Mouse (Mus musculus): Measurements from ENCODE around the gene Kcna7. TPM values are rescaled to one million over a fixed set of nuclear protein-coding genes. Genes with fewer than 3 reads are reported as not detected.

The Kcna7 gene
- not detected for total RNA-seq (2023)

GRCm38 (mm10) chr7:45405091-45406075 is at the start of gene Kcna7:
Gene Kcna7, plus strand, starts transcription at chr7:45405653.

DNA sequence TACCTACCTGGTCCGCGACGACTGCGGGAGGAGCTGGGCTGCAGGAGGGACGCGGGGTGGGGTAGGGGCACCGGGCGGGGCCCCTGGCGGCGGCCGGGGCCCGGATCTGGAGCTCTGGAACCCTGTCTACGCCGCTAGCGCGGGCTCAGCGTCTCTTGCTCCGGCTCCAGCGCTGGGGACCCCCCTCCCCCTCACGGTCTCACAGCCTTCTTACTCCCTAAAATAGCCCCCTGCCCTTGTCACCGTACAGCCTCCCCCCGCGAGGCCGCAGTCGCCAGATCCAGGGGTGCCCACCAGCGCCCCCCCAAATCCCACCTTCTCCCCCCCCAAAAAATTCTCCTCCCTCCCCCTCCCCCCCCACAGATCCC is 38.8 kb upstream of the Kcna7 start, which contains the start of gene Ppfia3:
TSS of gene Ppfia3 (minus strand) at position 368 of the 368 bp plus-strand sequence.

DNA sequence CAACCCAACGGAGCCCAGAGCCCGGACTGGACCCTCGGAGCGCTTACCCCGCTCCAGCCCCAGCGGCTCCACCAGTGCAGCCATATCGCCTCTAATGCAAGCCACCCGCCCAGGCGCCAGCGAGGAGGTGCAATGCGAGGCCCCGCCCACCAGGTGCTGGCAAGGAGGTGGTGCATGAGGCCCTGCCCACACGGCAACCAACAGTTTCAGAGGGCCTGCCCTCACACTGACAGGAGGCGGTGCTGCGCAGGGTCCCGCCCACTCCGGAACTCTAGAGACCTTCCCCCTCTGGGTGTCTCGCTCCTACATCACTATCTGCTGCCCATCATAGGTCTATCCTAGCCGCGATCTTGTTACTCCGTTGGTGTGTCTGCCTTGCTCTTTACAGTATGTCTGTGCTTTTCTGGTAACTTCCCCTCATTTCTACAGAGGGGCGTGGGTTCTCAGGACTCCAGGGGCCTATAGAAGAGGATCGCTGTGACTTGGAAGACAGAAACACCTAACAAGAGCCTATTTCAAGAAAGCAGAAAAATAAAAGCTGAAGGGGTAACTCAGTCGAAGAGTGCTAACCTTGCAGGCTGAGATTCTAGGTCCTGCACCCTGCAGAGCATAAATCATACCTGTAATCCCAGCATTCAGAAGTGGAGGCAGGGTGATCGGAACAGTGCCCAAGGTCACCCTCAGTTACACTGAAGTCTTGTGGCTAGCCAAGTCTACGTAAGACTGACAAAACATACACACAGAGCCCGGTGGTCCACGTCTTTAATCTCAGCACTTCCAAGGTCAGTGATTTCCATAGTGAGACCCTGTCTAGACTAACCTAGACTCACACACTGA is 34.8 kb upstream of the Kcna7 start, which contains the start of gene Lin7b:
TSS of gene Lin7b (minus strand) at position 109 of the 837 bp plus-strand sequence.

DNA sequence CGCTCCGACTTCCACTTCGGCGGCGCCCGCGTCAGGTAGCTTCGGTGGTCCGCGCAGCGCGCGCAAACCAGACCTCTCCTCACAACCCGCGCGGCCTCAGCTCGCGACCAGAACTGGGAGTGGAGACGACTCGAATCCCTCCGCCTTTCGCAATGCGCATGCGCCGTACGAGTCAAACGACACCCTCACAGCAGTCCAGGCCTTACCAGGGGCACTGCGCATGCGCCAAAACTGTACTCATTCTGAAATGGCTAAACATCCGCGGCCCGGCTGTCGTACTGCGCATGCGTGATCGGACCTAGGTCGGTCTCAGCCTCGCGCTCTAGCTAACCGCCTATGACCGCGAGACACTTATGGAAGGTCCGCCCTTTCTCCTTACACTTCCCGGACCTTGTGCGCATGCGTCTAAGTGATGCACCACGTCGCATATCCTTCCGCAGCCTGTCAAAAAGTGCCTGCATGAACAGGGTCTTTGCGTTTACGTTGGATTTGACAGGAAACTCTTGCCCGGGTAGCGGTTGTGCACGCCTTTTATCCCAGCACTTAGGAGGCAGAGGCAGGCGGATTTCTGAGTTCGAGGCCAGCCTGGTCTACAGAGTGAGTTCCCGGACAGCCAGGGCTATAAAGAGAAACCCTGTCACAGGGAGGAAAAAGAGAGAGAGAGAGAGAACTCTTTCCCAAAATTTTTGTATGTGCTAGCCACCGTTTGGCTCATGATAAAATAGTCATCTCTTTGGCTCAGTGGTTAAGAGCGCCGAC is 9.7 kb upstream of the Kcna7 start, which contains the start of gene Snrnp70:
TSS of gene Snrnp70 (minus strand) at position 165 of the 759 bp plus-strand sequence.

GRCm38 (mm10) chr7:45413113-45413863 is 7.8 kb downstream of the Kcna7 start, which contains the start of gene Ntf5:
Gene Ntf5, plus strand, starts transcription at chr7:45413695.

DNA sequence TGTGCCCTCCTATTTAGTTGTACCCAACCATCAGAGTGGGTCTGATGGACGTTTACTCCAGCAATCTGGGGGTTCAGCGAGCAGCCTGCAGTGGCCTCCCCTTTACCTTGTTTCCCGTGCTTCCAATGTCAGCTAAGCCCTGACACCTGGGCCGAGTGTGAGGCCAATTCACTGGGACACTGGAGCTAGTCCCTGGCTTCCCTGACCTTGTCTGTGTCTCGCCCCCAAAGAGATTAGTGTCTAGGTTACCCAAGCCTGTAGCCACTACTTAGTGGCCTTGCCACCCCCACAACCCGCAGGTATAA is 15.1 kb downstream of the Kcna7 start, which contains the start of gene Lhb:
TSS of gene Lhb (plus strand) at position 206 of the 305 bp plus-strand sequence.

DNA sequence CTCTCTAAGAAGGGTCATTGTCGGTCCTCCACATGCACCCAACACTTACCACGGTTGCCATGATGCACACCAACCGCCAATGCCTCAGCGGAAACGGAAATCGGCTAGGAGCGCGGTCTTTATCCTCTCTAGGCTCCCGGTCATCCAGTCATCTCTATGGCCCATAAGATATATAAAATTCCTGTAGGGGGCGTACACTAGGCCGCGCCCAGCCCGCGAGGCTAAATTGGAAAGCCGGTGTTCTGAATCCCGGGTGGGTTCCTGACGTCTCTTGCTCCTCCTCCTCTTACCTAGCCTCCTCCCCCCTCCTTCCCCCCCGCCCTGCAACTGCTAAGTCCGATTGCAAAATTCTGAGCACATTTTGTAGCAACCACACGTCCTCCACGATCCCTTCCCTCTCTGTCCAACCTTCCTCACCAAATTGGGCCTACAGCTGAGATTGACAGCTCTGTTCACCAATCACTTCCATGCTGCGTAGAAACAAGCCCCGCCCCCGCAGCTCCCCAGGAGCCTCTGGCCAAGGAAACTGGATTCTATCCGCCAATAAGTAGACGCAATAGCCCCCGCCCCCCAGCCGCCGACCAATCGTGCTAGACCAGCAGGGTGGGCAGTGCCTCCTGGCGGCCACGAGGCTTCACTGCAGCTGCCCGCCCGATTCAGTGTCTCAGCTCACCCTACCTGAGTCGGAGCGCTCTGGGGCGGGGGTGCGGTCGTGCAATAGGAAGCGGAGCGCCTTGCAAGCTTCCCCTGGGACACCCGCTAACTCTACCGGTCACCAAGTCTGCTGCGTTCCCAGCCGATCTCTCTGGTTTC is 29.0 kb downstream of the Kcna7 start, which contains the start of gene Gys1:
TSS of gene Gys1 (plus strand) at position 642 of the 813 bp plus-strand sequence.

GRCm38 (mm10) chr7:45437521-45438276 is 32.2 kb downstream of the Kcna7 start, which contains the start of gene Ruvbl2:
Gene Ruvbl2, minus strand, starts transcription at chr7:45438096.

Other genes starting within 250 kb of the Kcna7 start
- not detected for gene Slc17a7, start 241.7 kb upstream of the Kcna7 start, total RNA-seq (2023)
- not detected for gene Gfy, start 226.1 kb upstream of the Kcna7 start, total RNA-seq (2023)
- not detected for gene Pth2, start 224.7 kb upstream of the Kcna7 start, total RNA-seq (2023)
- not detected for gene Ccdc155, start 200.8 kb upstream of the Kcna7 start, total RNA-seq (2023)
- 1 to 10 TPM in 1 of 2 experiments, under 1 TPM in 1; 0.71 to 1.8 TPM for gene Dkkl1, start 193.5 kb upstream of the Kcna7 start, total RNA-seq (2023)
- 1 to 10 TPM in 1 of 2 experiments, under 1 TPM in 1; 0.46 to 3.1 TPM for gene Tead2, start 189.9 kb upstream of the Kcna7 start, total RNA-seq (2023)
- gene Cd37, start 166.5 kb upstream of the Kcna7 start, total RNA-seq (2023), result 100 to 1,000 TPM; 153 to 162 TPM
- not detected for gene Slc6a16, start 164.6 kb upstream of the Kcna7 start, total RNA-seq (2023)
- gene Slc6a21, start 128.1 kb upstream of the Kcna7 start, total RNA-seq (2023), result under 1 TPM in 1 of 2 experiments, not detected in 1; 0.27 TPM
- gene Trpm4, start 71.9 kb upstream of the Kcna7 start, total RNA-seq (2023), result 10 to 100 TPM; 13.8 to 14.3 TPM
- gene Hrc, start 70.4 kb upstream of the Kcna7 start, total RNA-seq (2023), result not detected
- gene Ppfia3, start 38.6 kb upstream of the Kcna7 start, total RNA-seq (2023), result under 1 TPM; 0.18 to 0.67 TPM
- not detected for gene Lin7b, start 35.1 kb upstream of the Kcna7 start, total RNA-seq (2023)
- gene Snrnp70, start 9.9 kb upstream of the Kcna7 start, total RNA-seq (2023), result 100 to 1,000 TPM; 372 to 402 TPM
- gene Ntf5, start 8.0 kb downstream of the Kcna7 start, total RNA-seq (2023), result not detected
- gene Lhb, start 15.2 kb downstream of the Kcna7 start, total RNA-seq (2023), result not detected
- 10 to 100 TPM in 1 of 2 experiments, 1 to 10 TPM in 1; 7.7 to 10.9 TPM for gene Gys1, start 29.2 kb downstream of the Kcna7 start, total RNA-seq (2023)
- gene Ruvbl2, start 32.4 kb downstream of the Kcna7 start, total RNA-seq (2023), result 10 to 100 TPM; 27.3 to 29.0 TPM
- 1,000 to 10,000 TPM; 2,883 to 3,990 TPM for gene Ftl1, start 54.2 kb downstream of the Kcna7 start, total RNA-seq (2023)
- gene Bax, start 61.2 kb downstream of the Kcna7 start, total RNA-seq (2023), result 100 to 1,000 TPM; 111 to 121 TPM
- gene Tulp2, start 76.2 kb downstream of the Kcna7 start, total RNA-seq (2023), result not detected
- gene Gm45808, start 81.2 kb downstream of the Kcna7 start, total RNA-seq (2023), result 1 to 10 TPM; 1.3 to 1.7 TPM
- gene Dhdh, start 83.2 kb downstream of the Kcna7 start, total RNA-seq (2023), result 10 to 100 TPM; 10.4 to 11.5 TPM
- gene Nucb1, start 104.8 kb downstream of the Kcna7 start, total RNA-seq (2023), result 100 to 1,000 TPM; 153 to 162 TPM
- gene Ppp1r15a, start 120.6 kb downstream of the Kcna7 start, total RNA-seq (2023), result 100 to 1,000 TPM; 820 to 877 TPM
- gene Plekha4, start 120.7 kb downstream of the Kcna7 start, total RNA-seq (2023), result under 1 TPM; 0.71 to 0.79 TPM
- under 1 TPM in 1 of 2 experiments, not detected in 1; 0.39 TPM for gene Hsd17b14, start 149.2 kb downstream of the Kcna7 start, total RNA-seq (2023)
- gene Bcat2, start 164.5 kb downstream of the Kcna7 start, total RNA-seq (2023), result 10 to 100 TPM; 64.9 to 67.0 TPM
- gene Fgf21, start 209.8 kb downstream of the Kcna7 start, total RNA-seq (2023), result not detected
- not detected for gene Fut1, start 211.6 kb downstream of the Kcna7 start, total RNA-seq (2023)
- gene Izumo1, start 216.2 kb downstream of the Kcna7 start, total RNA-seq (2023), result under 1 TPM in 1 of 2 experiments, not detected in 1; 0.36 TPM
- gene Rasip1, start 221.8 kb downstream of the Kcna7 start, total RNA-seq (2023), result under 1 TPM; 0.45 to 0.49 TPM
- not detected for gene Mamstr, start 234.3 kb downstream of the Kcna7 start, total RNA-seq (2023)

Data from monocyte, adult 59 days (primary cell).